Mouse (Mus musculus) intestine, embryonic 16.5 days (tissue): ENCODE measurements around the gene Spp1. TPM values are rescaled to one million over a fixed set of nuclear protein-coding genes. Genes with fewer than 3 reads are reported as not detected.
A peak's percentile ranks its signal among the peaks of the same experiment; 100 is the strongest.

Experiments
- ATAC-seq: fragments of 200-750 bp; cut with Nextera tagmentation; 2 replicates; pipeline ENCODE4 v1.8.0; 2017; ENCODE audit warnings: moderate TSS enrichment, moderate library complexity
- H3K27ac ChIP-seq: fragments of 300-500 bp; sonication (generic); 2 replicates; pipeline ENCODE4 v1.5.1; 2014; ENCODE audit warnings: mild to moderate bottlenecking, low read length
- H3K27me3 ChIP-seq: fragments of 300-500 bp; sonication (generic); replicated peaks from 2 replicates; pipeline ENCODE4 v1.6.1; 2014; ENCODE audit warnings: low read length, control low read depth, mixed read lengths; ENCODE audit not compliant: control insufficient read depth, insufficient read depth
- H3K36me3 ChIP-seq: fragments of 300-500 bp; sonication (generic); 2 replicates; pipeline ENCODE4 v1.6.1; 2014; ENCODE audit warnings: low read length, control low read depth; ENCODE audit not compliant: control insufficient read depth, insufficient read depth
- H3K4me1 ChIP-seq: fragments of 300-500 bp; sonication (generic); 2 replicates; pipeline ENCODE4 v1.6.1; 2014; ENCODE audit warnings: low read length, control low read depth, mixed read lengths; ENCODE audit not compliant: control insufficient read depth, insufficient read depth
- H3K4me2 ChIP-seq: fragments of 300-500 bp; sonication (generic); 2 replicates; pipeline ENCODE4 v1.6.1; 2014; ENCODE audit warnings: low read depth, low read length, control low read depth
- H3K4me3 ChIP-seq: fragments of 300-500 bp; sonication (generic); 2 replicates; pipeline ENCODE4 v1.5.1; 2014; ENCODE audit warnings: mild to moderate bottlenecking, low read length
- H3K9ac ChIP-seq: fragments of 300-500 bp; sonication (generic); 2 replicates; pipeline ENCODE4 v1.6.1; 2014; ENCODE audit warnings: low read depth, low read length
- H3K9me3 ChIP-seq: fragments of 300-500 bp; sonication (generic); 2 replicates; pipeline ENCODE4 v1.6.1; 2016; ENCODE audit warnings: low read length, control low read depth; ENCODE audit not compliant: control insufficient read depth
- WGBS: fragments of 180-500 bp; shearing (Covaris S2); extraction: QIAGEN DNeasy Blood & Tissue Kit; methylation state at CpG from one replicate; pipeline ENCODE4 v1.1.7; 2014; 5-methylcytosine and 5-hydroxymethylcytosine counted together
- polyA plus RNA-seq: library from polyadenylated mRNA; unstranded; fragments of >200 nt; fragmentation: Nextera tagmentation; extraction: Ambion mirVana; gene quantifications from 2 replicates; pipeline ENCODE4 v1.2.1, GENCODE M21; 2015

Spp1 gene
- 42.5 and 46.6 TPM in 2 replicates for polyA plus RNA-seq

DNA sequence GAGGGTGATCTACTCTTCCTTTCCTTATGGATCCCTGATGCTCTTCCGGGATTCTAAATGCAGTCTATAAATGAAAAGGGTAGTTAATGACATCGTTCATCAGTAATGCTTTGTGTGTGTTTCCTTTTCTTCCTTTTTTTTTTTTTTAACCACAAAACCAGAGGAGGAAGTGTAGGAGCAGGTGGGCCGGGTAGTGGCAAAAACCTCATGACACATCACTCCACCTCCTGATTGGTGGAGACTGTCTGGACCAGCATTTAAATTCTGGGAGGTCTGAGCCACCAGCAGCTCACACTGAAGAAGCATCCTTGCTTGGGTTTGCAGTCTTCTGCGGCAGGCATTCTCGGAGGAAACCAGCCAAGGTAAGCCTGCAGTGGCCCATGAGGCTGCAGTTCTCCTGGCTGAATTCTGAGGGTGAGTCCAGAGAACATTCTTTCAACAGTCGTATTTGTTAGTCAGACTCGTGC lies at the start of gene Spp1:
Gene Spp1, plus strand, starts transcription at position 284 of the 467 bp plus-strand sequence.
- H3K9me3 ChIP-seq = no peaks in the 10 kb centered on the region

DNA sequence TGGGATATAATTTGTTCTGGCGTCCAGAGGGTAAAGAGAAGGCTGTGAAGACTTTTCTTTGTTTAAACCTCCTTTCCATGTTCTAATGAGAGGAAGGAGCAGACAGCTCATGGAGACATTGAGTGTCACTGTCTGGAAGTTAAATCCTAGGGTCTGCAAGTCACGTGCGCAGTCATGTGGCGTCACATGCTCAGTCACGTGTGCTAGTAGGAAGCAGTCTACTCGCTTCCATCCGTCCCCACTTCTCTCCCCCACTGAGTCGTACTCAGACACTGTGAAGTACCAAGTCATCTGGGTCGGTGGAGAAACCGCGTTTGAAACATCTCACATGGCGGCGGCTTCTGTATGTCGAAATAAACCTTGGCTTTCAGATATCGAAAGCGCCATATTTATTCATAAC lies 49.4 kb upstream of the Spp1 start:
- no peak overlapping the region for H3K27ac ChIP-seq
- H3K27me3 ChIP-seq = no peaks in the 10 kb centered on the region
- ATAC-seq = no peak
- H3K4me3 ChIP-seq = no peak overlapping the region
- H3K36me3 ChIP-seq = no peaks in the 10 kb centered on the region
- 91% methylated on average over 16 of the region's 16 CpGs for WGBS
- H3K4me1 ChIP-seq = no peaks in the 10 kb centered on the region
- no peak overlapping the region for H3K9ac ChIP-seq
- H3K4me2 ChIP-seq = no peak overlapping the region
- H3K9me3 ChIP-seq = no peaks in the 10 kb centered on the region

More for the DNA sequence above, at the start of gene Spp1:
- WGBS = 56% methylated on average over 7 of the region's 7 CpGs
- Histone ChIP-seq H3K27me3 (no peaks in the 10 kb centered on the region), H3K4me1 (peaks cover 2% of the 10 kb centered on the region; the same call in 1 of the 2 replicates), H3K27ac (no peak within 1 kb of the TSS), H3K4me3 (no peak within 1 kb of the TSS), H3K9ac (no peak within 1 kb of the TSS), H3K4me2 (no peak within 1 kb of the TSS), H3K36me3 (no peaks in the 10 kb centered on the region)
- ATAC-seq = no peak

GRCm38 (mm10) chr5:104386908-104387307 lies 48.0 kb upstream of the Spp1 start:
- 52% methylated on average over 5 of the region's 5 CpGs for WGBS
- ATAC-seq = 0 out of 2 replicates have a peak, but pooled peaks have one; percentile 33
- H3K9me3 ChIP-seq = no peaks in the 10 kb centered on the region

DNA sequence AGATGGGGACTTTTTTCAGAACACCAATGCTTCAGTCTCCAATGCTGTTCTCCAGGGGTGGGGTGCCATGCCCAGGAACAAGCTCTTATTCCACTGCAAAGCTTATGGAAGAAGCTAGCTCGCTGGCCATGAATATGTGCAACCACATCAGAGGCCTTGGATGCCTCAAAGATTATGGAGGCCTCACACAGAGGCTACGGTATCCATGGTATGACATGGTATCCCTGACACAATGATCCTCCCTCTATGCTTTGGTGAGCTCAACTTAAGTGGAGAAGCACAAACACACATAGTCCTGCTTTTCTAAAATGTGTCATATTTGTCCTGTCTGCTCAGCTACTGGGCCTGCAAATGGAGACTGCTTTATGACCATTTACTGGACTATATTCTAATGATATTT lies 44.0 kb upstream of the Spp1 start:
- WGBS = 78% methylated on average over 2 of the region's 2 CpGs

More at GRCm38 (mm10) chr5:104386908-104387307, 48.0 kb upstream of the Spp1 start:
- Histone ChIP-seq H3K4me2 (no peak overlapping the region), H3K4me3 (no peak overlapping the region), H3K4me1 (no peaks in the 10 kb centered on the region), H3K36me3 (no peaks in the 10 kb centered on the region), H3K27me3 (no peaks in the 10 kb centered on the region), H3K27ac (no peak overlapping the region), H3K9ac (no peak overlapping the region)

GRCm38 (mm10) chr5:104392784-104393183 lies 42.1 kb upstream of the Spp1 start:
- no peaks in the 10 kb centered on the region for H3K27me3 ChIP-seq
- ATAC-seq = no peak
- H3K9me3 ChIP-seq = no peaks in the 10 kb centered on the region
- H3K27ac ChIP-seq = no peak overlapping the region
- H3K9ac ChIP-seq = no peak overlapping the region
- no peaks in the 10 kb centered on the region for H3K36me3 ChIP-seq
- WGBS = 83% methylated on average over 5 of the region's 5 CpGs
- H3K4me3 ChIP-seq = no peak overlapping the region
- H3K4me1 ChIP-seq = no peaks in the 10 kb centered on the region
- H3K4me2 ChIP-seq = no peak overlapping the region

More for the DNA sequence above, 44.0 kb upstream of the Spp1 start:
- no peak overlapping the region for H3K27ac ChIP-seq
- no peak overlapping the region for H3K9ac ChIP-seq
- H3K27me3 ChIP-seq = no peaks in the 10 kb centered on the region
- H3K4me1 ChIP-seq = no peaks in the 10 kb centered on the region
- no peak overlapping the region for H3K4me2 ChIP-seq
- H3K9me3 ChIP-seq = no peaks in the 10 kb centered on the region
- no peak overlapping the region for H3K4me3 ChIP-seq
- ATAC-seq = no peak
- no peaks in the 10 kb centered on the region for H3K36me3 ChIP-seq

DNA sequence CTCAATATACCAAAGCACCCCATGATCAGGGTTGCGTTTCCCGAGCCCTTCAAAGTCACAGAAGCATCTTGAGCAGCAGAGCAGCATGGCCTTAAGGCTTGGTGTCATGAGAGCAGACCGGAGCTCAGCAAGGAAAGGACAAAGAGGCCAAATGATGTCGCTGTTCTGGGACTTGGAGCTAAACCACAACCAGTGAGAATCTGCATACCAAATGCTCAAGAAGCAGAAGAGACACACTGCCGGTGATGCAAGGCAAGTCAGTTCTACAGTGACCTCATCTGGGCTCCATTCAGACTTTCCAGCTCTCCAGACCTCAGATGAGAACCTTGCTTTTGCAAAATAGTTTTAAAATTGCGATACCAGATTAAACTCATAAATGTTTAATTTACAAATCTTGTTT lies 38.6 kb upstream of the Spp1 start:
- no peak for ATAC-seq
- WGBS = 80% methylated on average over 6 of the region's 6 CpGs
- H3K4me1 ChIP-seq = peaks cover 3% of the 10 kb centered on the region; the same call in 1 of the 2 replicates

DNA sequence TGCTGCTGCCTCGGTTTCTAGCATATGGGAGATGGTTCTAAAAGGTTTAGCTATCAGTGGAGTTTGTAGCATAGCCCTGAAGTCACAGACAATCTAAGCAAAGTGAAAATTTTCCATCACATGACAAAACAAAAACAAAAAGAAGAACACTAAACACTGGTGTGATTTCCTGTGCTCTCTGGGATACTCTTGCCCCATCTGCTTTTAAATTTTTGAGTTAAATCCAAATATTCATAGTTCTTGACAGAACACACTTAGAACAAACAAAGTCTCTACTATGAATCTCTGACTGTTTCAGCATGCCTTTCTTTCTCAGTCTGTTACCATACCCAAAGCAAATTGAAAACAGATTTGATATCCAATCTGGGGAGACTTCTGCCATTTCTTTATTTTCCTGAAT lies 36.9 kb upstream of the Spp1 start:
- peaks cover 3% of the 10 kb centered on the region; the same call in 1 of the 2 replicates for H3K4me1 ChIP-seq
- no peak overlapping the region for H3K27ac ChIP-seq
- H3K4me2 ChIP-seq = no peak overlapping the region
- H3K27me3 ChIP-seq = no peaks in the 10 kb centered on the region
- no peak overlapping the region for H3K4me3 ChIP-seq
- H3K9ac ChIP-seq = no peak overlapping the region
- 72% methylated on average over 1 of the region's 1 CpGs for WGBS
- no peaks in the 10 kb centered on the region for H3K36me3 ChIP-seq
- H3K9me3 ChIP-seq = no peaks in the 10 kb centered on the region
- ATAC-seq = no peak

More for the DNA sequence above, 38.6 kb upstream of the Spp1 start:
- Histone ChIP-seq H3K9me3 (no peaks in the 10 kb centered on the region), H3K4me3 (no peak overlapping the region), H3K36me3 (no peaks in the 10 kb centered on the region), H3K27ac (no peak overlapping the region), H3K9ac (no peak overlapping the region), H3K27me3 (no peaks in the 10 kb centered on the region), H3K4me2 (no peak overlapping the region)

GRCm38 (mm10) chr5:104399291-104399950 lies 35.5 kb upstream of the Spp1 start:
- H3K27me3 ChIP-seq = no peaks in the 10 kb centered on the region
- H3K36me3 ChIP-seq = no peaks in the 10 kb centered on the region
- H3K4me3 ChIP-seq = 0 out of 2 replicates have a peak overlapping the region, but pooled peaks have one; percentile 0
- H3K27ac ChIP-seq = no peak overlapping the region
- peak; percentile 87 for ATAC-seq
- H3K4me2 ChIP-seq = peak overlapping the region; percentile 30; the same call in 1 of the 2 replicates
- 34% methylated on average over 9 of the region's 9 CpGs for WGBS
- no peak overlapping the region for H3K9ac ChIP-seq
- H3K4me1 ChIP-seq = peaks cover 3% of the 10 kb centered on the region; the same call in 1 of the 2 replicates
- H3K9me3 ChIP-seq = no peaks in the 10 kb centered on the region

- H3K9me3 ChIP-seq = no peaks in the 10 kb centered on the region
- no peak overlapping the region for H3K4me3 ChIP-seq
- no peak overlapping the region for H3K4me2 ChIP-seq
- H3K36me3 ChIP-seq = no peaks in the 10 kb centered on the region
- no peak for ATAC-seq
- no peaks in the 10 kb centered on the region for H3K27me3 ChIP-seq
- WGBS = 23% methylated on average over 1 of the region's 1 CpGs
- H3K4me1 ChIP-seq = peaks cover 3% of the 10 kb centered on the region; the same call in 1 of the 2 replicates
- no peak overlapping the region for H3K27ac ChIP-seq
- no peak overlapping the region for H3K9ac ChIP-seq
Observed at GRCm38 (mm10) chr5:104399970-104400369, 34.9 kb upstream of the Spp1 start.
